Mouse (Mus musculus) gastrocnemius, adult 8-10 months (tissue): ENCODE measurements around the gene Tead2. TPM values are rescaled to one million over a fixed set of nuclear protein-coding genes. Genes with fewer than 3 reads are reported as not detected.

Experiments used
- DNase-seq, 2 experiments: peaks; one replicate each; pipeline ENCODE4 v3.0.0; 2022; ENCODE audit warnings: low spot score in 2 of 2
- total RNA-seq, 4 experiments: library from RNA; stranded (reverse); gene quantifications; 2 replicates each; pipeline ENCODE4 v1.2.4; 2022

The Tead2 gene
- total RNA-seq, 4 experiments from 2014 or later, result 0.77 to 3.1 (median 1.7) TPM

DNA sequence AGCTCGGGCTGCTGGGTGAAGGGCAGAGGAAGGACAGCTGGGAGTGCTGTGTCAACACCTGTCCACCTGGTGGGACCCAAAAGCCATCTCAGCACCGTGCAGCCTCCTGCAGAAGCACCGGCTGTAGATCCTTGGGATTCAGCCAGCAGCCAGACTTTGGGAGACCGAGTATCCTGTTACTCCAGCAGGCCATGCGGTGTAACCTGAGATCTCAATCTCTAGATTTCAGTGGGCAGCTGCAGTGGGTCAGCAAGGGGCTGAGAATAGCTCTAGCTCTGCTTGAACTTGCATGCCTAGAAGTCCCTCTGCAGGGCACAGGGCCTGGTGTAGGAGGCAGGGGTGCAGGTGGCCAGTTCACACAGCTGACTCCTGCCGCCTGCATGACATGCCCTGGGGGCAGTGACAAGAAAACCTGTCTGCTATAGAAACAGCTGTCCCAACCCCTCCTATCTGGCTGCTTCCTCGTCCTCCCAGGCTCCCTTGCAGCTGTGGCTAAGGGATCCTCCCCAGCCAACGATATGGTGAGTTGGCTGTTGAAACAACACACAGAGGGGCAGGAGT, 23.7 kb upstream of the Tead2 start:
- DNase-seq, result peak; percentile 62 to 75

DNA sequence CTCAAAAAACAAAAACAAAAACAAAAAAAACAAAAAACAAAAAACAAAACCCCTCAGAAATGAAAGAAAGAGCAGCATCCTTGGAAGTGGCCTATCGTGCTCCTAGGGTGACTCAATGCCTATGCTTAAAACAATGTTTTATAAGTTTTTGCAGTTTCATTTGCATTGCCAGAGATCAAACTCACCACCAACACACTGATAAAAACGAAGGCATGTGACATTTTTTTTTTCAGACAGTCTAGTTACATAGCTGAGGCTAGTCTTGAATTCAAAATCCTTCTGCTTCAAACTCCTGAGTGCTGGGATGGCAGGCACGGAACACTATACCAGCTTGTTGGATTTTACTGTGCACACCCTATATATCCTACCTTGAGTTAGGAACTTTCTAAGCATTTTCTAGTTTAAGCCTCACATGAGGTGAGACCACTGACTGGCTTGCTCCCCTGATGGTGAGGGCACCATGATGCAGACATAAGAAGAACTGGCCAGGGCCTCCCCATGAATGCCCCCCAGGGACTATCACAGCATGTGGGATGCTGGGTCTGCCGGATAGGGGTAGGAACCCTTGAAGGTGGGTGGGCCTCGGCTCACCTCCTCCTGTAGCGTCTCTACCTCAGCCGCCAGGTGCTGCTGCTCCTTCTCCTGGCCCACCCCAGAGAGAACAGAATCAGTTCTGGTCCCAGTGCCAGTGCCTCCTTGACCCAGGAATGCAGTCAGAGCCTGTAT, 22.8 kb upstream of the Tead2 start:
- DNase-seq, result no peak

DNA sequence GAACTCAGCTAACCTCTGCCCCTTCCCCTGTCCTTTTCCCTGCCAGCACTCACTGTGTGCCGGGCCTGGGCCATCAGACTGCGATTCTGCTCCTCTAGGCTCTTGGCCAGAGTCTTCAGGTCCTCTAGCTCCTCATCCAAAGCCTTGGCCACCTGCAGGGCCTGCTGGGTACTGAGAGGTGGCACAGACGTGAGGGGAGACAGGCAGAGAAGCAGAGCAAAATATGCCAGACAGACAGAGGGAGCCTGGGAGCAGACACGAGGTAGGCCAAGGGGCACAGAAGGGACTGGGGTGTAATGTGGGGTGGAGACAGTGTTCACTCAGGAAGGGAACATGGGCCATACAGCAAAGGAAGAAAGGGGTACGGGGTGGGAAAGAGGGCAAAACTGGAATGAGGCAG, 22.1 kb upstream of the Tead2 start:
- DNase-seq, result no peak

DNA sequence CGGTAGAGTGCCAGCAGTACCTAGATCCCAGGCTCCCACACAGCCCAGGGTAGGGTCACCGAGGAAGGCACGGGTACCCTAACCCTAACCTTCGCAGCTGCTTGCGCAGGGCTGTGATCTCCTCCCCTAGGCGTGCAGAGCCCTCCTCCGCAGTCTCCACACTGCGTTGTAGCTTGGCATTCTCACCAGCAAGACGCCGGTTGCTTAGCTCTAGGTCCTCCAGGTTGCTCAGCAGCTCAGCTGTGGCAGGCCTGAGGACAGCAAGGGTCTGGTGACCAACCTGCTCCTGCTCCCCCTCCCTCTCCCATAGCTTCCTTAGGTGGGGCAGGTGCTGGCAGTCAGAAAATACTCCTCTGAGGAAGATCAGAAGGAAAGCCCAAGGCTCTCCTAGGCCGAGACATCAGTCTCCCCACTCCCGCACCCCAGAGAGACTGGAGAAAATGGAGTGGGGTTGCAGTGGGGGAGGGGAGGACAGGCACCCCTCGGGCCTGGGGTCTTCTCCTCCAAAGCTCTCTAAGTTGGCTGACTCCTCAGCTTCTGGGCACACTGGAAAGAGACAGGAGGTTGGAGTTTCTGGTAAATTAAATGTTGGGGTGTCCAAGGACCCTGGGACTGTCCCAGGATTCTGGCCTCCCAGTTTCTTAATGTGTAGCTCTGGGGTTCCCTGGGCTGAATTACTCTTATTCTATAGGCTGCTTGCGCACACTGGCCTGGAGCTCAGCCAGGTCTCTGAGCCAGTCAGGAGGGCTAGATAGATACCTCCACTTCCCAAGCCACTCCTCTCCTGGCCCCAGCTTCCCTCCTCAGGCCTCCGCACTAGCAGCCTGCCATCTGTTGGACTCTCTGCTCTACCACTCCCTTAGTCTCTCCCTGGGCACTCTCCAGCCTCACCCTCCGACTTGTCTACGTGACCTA, 21.4 kb upstream of the Tead2 start:
- DNase-seq, result no peak

DNA sequence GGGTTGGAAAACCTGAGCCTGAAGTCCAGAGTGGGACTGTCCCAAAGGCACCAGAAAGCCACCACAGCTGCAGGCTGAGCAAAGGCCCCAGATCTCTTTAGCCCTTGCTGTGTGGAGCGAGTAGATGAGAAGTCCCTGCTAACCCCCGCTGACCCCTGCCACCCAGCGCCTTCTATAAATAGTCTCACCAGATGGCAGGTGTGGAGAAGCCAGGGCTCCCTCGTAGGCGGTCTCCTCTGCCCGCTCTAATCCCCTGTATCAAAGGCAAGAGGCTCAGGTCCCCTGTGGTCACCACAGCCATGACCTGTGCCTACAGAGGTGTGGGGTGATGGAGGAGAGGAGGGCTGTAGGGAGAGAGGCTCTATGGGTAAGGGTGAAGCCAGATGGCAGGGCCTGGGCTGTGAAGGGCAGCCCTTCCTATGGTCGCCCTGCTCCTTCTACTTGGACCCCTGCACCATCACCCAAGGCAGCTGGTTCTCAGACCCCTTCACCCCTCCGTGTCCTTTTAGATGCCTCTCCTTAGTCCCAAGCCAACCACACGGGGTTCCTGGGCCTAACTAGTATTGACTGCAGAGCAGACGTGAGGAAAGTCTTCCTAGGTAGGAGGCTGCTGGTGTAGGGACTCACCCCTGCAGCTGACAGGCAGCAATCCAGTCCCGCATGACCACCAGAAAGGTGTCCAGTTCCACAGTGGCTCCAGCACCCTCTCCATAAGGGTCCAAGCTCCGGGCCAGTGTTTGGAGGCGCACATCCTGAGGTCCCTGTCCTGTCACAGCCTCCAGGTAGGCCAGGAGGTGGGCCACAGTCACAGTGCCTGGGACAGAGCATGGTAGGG, 20.0 kb upstream of the Tead2 start:
- DNase-seq, result peak; percentile 14 to 55

DNA sequence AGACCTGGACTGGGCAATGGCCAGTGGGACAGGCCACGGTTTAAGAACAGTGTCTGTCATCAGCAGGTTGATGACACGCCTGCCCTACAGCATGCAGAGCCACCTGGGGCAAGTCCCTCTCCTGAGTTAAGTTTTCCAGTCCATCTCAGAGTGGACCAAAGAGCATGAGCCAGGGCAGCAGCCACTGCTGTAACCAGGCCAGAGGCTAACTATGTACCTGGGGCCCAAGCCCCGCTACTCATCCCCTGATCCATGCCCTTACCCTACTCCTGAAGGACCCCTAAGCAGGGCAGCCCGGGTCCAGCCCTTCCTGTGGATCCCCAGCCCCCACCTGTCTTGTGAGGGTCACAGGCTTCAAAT, 19.4 kb upstream of the Tead2 start:
- no peak for DNase-seq

DNA sequence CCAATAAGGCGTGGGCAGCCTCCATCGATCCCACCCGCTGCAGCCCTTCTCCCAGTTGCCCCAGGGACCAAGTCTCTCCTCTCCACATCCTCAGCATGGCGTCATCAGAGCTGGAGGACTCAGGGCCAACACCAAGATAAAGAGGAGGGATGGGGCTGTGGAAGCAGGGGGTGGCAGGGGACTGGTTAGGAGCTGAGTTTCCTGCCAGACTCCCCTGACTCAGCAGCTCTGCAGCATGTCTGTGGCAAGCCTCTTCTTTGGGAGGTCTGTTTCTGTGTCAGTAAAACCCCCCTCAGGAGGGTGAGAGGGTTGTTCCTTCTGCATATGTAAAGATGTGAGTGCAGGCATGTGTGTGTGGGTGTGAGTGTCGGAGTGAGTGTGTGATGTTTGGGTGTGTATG, 18.6 kb upstream of the Tead2 start:
- no peak for DNase-seq

DNA sequence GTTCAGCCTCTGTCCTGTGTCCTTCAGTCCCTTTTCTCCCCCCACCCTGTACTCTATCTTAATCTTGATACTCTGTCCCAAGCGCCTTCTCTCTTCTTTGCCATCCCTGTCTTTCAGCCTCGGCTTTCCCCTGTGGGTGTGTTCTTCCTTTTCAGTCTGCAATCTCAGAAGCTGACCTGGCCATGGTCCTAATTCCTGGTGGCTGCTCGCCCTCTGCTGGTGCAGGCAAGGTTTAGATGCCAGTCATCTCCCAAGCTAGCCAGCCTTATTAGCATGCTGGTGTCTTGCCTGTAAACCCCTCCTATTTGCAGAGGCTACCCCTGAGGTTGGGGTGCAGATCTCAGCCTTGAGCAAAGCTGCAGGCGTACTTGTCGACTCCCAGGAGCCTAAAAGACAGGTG, 17.1 kb upstream of the Tead2 start:
- peak; percentile 57 to 61 for DNase-seq

DNA sequence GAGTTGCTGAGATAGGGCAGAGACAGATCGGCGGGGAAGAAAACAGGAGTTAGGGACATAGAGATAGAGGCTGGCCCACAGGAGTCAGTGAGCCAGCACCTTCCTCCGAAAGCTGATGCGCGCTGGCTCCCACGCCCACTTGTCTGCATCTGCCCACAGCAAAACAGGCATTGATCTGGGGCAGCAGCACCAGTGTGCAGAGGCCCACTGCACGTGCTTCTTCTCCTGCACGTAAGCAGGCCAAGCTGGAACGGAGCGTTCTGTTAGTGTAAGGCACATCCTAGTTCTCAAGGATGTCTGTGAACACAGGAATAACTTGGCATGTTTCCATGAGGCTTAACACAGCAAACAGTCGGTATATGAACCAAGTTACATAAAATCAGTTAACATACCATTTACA, 16.6 kb upstream of the Tead2 start:
- DNase-seq, result no peak

DNA sequence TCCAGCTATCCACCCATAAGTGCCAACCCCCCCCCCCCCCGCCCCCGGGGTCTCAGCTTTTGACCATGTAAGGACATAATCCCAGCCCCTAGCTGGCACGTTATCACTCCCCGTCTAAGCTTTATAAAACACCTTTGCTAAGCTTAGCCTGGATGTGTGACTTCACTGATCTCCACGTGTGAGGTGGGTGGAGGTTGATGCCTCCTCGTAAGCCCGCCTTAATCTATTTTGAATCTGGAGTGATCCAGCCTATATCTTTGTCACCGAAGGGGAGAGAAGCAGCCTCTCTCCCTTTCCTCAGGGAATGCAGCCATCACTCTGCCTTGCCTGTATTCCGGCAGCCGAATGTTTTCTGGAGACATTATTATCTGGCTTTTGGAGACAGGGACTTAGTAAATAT, 12.9 kb upstream of the Tead2 start:
- no peak for DNase-seq

DNA sequence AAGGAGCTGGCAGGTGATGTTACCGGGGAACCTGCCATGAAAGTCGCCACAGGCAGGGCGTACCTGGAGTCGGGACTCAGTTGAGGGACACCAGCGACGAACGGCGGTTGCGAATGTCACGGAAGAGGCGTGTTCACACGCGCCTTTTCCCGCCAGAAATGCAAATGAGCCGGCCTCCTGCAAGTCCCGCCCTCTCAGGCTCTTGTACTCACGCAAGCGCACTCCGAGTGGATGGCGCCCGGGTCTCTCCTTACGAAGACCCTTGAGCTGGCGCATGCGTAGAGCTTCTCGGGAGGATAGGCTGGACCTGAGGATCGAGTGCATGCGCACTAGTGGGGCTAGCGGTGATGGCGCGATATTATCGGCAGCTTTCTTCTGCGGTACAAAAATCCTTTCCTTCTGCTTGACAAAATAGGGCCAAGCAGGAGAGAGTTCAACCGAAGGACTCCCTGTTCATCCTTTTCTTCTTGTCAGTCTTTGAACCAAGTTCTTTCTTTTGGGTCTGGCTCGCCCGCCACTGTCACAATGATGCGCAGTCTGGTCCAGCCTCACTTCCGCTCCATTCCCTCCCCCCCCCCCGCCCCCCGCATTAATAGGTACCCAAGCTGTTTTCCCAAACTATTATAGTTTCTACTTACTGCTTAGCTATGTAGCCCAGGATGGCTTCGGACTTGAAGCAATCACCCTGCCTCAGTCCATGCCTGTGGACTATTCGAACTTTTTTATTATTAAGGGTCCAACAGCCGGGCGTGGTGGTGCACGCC, 11.0 kb upstream of the Tead2 start, which contains the start of gene Ccdc155:
TSS of gene Ccdc155 (minus strand) at position 513 of the 764 bp plus-strand sequence.
- peak; percentile 59 to 79 for DNase-seq

DNA sequence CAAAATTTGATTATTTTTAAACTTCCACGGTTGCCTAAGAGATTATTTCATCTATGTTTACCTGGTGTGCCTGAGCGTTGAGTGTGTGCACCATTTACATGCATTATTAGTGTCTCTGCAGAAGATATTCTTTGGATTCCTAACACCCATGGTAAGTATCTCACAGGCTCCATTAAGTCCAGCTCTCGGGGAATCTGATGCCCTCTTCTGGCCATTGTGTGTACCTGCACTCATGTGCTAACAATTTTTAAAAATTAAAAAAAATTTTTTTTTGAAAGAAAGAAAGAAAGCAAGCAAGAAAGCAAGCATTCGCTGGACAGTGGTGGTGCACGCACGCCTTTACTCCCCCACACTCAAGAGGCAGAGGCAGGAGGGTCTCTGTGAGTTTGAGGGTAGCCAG, 7.3 kb upstream of the Tead2 start:
- DNase-seq, result no peak

DNA sequence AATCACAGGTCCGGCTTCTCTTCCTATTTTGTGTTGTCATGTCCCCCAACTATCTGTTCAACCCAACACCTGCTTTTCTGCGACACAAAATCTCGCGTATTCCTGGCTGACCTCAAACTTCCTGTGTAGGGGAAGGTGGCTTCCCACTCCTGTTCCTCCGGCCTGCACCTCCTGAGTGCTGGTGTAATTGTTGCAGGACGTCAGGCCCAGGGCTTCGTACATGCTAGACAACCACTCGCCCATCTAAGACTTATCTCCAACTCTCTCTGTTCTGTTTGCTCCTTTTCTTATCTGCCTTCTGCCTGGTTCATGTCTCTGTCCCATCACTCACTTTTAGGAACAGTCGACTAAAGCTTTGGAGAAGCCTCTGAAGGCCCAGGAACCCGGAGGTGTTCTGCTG, 4.5 kb upstream of the Tead2 start:
- no peak for DNase-seq

DNA sequence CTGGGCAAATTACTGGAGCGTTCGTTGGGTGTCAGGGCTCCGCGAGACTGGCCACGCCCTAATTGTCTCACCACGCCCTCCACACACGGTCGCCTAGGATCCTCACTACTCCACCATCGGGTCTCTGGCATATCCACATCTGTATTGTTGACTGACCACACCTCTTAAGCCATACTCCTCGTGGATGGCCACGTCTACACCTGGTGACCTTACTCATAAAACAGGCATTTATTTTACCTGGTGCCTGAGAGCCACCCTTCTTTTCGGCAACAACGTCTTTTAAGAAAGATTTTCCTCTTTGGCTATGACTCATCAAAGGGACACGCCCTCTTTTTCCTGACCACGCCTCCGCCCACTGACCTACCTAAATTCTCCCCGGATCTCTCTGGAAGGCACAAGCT, 3.7 kb upstream of the Tead2 start, which contains the start of gene Dkkl1:
TSS of gene Dkkl1 (minus strand) at position 297 of the 401 bp plus-strand sequence.
- no peak for DNase-seq

DNA sequence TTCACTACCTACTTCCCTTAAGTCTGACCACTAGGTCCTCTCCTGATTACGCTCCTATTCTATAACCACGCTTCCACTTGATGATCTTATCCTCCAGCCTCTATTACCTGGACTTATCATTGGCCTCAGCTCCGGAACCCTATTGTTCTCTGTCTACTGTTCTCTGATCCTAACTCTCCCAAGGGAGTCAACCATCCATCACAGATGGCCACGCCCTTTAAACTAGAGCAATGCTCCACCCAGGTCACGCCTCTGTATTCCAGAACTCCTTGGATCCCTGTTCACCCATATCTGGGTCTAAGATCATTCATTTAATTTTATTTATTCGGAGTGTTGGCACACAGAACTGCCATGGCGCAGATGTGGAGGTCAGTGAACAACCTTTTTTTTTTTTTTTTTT, 3.2 kb upstream of the Tead2 start:
- no peak for DNase-seq

DNA sequence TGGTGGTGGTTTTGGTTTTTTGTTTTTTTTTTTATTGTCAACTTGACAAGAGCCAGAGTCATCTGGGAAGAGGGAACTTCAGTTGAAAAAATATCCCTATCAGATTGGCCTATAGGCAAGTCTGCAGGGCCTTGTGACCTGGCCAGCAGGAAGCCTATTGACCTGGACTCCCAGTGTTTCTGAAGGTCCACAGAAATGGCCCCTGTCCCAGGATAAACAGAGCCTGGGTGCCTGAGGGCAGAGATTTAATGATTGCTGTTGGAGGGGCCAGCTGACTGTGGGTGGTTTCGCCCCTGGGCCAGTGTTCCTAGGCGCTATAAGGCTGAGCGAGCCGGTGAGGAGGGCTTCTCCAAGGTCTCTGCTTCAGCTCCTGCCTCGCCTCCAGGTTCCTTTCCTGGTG, 1.8 kb upstream of the Tead2 start:
- no peak for DNase-seq

DNA sequence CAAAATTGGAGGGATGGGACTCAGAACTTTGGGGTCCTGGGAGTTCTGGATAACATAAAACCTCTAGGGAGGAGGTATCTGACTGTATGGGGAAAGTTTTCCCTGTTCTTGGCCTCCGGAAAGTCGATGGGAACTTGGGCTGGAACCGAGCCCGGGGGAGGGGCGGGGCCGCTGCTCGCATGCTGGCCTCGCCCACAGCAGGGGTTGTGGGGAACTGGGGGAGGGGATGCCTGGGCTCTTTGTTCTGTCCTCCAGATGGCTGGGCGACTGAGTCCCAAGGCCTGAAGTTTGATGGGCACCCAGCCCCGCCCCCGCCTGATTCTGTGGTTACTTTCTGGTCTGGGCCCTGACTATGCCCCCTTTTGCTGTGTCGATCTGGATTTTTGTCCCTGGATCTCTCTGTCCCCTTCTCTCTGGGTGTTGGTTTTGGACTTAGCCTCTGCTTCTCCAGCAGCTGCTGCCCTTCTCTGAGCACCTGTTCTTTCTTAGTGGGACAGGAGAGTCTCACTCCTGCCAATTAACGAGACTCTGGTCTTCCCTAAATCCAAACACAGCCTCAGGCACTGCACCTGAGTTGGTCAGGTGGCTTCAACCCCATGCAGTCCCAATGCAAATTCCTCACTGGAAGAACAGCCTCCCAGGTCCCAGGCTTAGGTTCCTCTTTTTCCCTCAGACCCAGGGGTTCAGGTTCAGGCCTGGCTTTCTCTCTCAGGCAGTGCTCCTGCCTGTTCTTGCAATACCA, 1.1 kb downstream of the Tead2 start:
- DNase-seq, result peak in 1 of 2 experiments; percentile 20

DNA sequence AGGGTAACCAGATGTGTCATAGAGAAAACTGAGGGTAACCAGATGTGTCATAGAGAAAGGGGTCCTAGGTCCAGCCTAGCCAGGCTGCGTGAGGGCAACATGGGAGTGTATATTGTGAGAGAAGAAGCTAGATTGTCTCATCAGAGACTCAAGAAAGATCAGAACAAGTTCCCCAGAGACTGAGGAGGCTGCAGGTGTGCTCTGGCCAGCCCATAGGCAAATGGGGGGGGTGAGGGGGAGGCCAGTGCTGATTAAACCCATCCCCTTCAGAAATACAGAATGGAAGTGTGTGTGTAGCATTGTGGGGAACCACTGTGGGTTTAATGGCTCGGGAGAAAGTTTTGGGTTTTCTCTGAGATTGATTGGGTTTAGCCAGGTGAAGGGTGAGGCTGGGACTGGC, 6.1 kb downstream of the Tead2 start:
- DNase-seq, result no peak

DNA sequence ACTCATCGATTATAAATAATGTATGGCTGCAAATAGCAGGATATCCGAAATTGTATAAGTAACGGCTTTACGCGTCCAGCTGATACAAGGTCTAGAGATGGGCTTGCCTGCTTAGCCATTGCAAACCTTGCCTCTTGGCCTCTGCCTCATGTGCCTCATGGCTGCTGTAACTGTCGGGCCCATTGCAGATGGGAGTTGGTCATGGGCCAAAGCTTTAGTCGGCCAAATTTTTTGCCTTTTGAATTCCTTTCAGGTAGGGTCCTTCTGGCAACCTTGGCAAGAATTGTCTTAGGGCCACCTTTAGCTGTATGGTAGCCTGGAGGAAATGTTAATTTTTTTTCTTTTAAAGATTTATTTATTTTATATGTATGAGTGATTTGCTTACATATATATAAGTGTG, 9.3 kb downstream of the Tead2 start:
- no peak for DNase-seq

DNA sequence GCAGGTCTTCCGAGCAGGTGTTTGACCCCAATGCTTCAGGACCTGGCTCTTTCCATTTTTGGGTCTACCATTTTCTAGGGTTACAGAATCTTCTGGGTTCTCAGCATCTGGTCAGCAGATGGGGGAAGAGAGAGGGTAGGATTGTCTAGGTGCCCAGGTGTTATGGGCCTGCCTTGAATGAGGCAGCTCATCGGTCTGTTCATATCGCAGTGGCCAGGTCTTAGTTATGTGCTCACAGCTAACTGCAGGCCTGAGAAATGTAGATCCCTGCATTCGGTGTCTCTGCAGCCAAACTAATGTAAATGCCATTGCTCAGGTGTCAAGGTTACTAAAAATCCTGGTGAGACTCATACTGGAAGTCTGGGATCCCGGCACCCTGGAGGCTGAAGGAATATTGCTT, 10.9 kb downstream of the Tead2 start:
- no peak for DNase-seq
